Mouse (Mus musculus): ENCODE measurements around the gene Pigq. TPM values are rescaled to one million over a fixed set of nuclear protein-coding genes. Genes with fewer than 3 reads are reported as not detected.

The Pigq gene
- 52.1 and 56.4 TPM in 2 replicates for polyA plus RNA-seq (2015; fragmentation: Nextera tagmentation; extraction: Ambion mirVana)

GRCm38 (mm10) chr17:25944366-25945163 is at the start of gene Pigq, which contains the start of gene Nhlrc4:
Gene Pigq (minus strand): TSS chr17:25944936.
Gene Nhlrc4 (minus strand): TSS chr17:25944961.
- H3K4me3 ChIP-seq (replicated peaks), result no peak within 1 kb of the TSS
- H3K27me3 ChIP-seq (replicated peaks), result no peaks in the 10 kb centered on the region
- no peak within 1 kb of the TSS for H3K27ac ChIP-seq
- no peaks in the 10 kb centered on the region for H3K36me3 ChIP-seq
- WGBS, result 53% methylated on average over 6 of the region's 6 CpGs
- H3K4me1 ChIP-seq (replicated peaks), result peaks cover 14% of the 10 kb centered on the region
- no peak within 1 kb of the TSS for H3K4me2 ChIP-seq (replicated peaks)
- no peak for ATAC-seq
- no peaks in the 10 kb centered on the region for H3K9me3 ChIP-seq
- no peak within 1 kb of the TSS for H3K9ac ChIP-seq

DNA sequence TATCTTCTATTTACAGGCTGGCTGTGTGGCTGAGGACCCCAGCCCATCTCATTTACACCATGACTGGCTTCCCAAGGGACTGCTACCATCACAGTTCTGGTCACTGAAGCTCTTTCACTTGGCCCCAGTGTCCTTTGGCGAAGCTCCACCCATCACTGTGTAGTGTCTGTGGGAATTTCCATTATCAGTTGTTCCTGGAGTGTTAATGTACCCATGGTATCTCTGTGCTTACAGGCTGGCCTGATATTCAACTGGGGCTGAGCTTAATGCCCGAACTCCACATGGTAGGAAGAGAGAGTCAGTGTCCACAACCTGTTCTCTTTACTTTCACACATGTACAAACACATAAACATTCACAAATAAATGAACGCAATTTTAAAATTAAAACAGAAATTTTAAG is 48.8 kb upstream of the Pigq start:
- Histone ChIP-seq H3K4me2 (replicated peaks) (no peak overlapping the region), H3K4me1 (replicated peaks) (no peaks in the 10 kb centered on the region), H3K27me3 (replicated peaks) (no peaks in the 10 kb centered on the region), H3K36me3 (peaks cover 9% of the 10 kb centered on the region; the same call in 1 of the 2 replicates), H3K9ac (no peak overlapping the region), H3K4me3 (replicated peaks) (no peak overlapping the region), H3K27ac (no peak overlapping the region), H3K9me3 (no peaks in the 10 kb centered on the region)
- ATAC-seq, result no peak
- WGBS, result 91% methylated on average over 3 of the region's 3 CpGs

- 95% methylated on average over 4 of the region's 4 CpGs for whole genome bisulfite sequencing
- Histone ChIP-seq H3K9me3 (no peaks in the 10 kb centered on the region), H3K9ac (no peak overlapping the region), H3K36me3 (peaks cover 8% of the 10 kb centered on the region; the same call in 1 of the 2 replicates), H3K4me3 (replicated peaks) (no peak overlapping the region), H3K4me2 (replicated peaks) (no peak overlapping the region), H3K27ac (no peak overlapping the region), H3K27me3 (replicated peaks) (no peaks in the 10 kb centered on the region), H3K4me1 (replicated peaks) (no peaks in the 10 kb centered on the region)
- no peak for ATAC-seq
Observed at GRCm38 (mm10) chr17:25992274-25992673, 47.5 kb upstream of the Pigq start.

DNA sequence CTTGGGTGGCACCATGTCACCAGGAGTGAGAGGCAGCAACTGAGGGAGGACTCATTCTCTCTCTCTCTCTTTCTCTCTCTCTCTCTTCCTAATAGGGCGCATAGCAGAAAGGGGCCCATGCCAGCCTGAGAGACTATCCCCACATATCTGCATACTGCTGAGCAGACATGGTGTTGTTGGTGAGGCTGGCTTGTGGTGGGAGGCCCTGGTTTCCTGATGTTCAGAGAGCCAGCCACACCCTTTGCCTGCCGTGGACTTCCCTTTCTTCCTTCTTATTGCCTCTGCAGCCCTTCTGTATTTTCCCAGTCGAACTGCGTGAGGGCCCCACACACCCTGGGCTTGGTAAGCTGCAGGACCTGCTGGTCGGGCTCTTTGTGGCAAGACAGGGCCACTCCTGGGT is 45.6 kb upstream of the Pigq start:
- H3K36me3 ChIP-seq, result peaks cover 8% of the 10 kb centered on the region; the same call in 1 of the 2 replicates
- WGBS, result 78% methylated on average over 5 of the region's 5 CpGs

DNA sequence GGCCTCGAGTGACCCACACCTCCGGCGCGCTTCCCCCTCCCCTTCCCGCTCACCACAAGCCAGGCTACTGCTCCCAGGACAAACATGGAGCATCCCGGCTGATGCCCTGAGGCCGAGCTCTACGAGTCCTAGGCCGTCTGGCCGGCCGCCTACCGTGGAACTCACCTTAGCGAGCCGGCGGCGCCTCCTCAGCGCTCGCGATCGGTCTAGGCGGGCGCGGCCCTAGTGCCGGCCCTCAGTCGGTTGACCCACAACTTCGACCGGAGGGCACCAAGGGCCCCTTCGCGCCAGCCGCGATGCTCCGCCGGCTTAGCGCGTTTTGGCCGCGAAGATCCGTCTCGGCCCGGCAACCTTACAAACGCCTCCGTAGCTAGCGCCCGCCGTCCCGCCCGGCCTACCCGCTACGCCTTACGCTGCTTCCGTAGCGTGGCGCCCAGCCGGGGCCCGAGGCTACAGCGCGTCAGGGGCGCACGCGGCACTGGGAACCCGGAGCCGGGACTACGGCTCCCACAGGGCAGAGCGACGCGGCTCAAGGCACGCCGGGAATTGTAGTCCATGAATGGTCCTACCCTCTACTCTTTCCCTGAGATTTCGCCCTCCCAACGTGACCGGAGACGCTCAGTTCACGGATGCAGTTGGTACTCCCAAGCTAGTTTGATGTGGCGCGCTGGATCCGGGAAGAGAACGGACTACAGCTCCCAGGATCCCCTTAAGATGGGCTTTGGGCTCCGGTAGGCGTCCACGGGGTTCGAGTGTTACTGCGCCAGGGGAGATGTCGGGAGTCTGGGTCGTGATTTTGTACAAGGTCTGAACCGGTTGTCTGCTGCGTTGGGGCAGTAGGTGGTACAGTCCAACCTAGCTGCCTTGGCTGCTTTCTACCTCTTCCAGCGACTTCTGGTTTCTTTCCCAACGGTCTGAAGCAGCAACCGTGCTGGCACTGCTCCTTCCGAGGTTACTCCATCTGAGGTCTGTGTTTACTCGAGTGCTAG is 40.9 kb upstream of the Pigq start, which contains the start of gene Capn15:
Gene Capn15, minus strand, starts transcription at position 491 of the 989 bp plus-strand sequence.
- WGBS, result under 1% methylated on average over 89 of the region's 91 CpGs
- H3K27me3 ChIP-seq (replicated peaks), result no peaks in the 10 kb centered on the region
- H3K36me3 ChIP-seq, result peaks cover 1% of the 10 kb centered on the region; the same call in 1 of the 2 replicates
- H3K27ac ChIP-seq, result peak within 1 kb of the TSS; percentile 83
- no peaks in the 10 kb centered on the region for H3K9me3 ChIP-seq
- H3K4me2 ChIP-seq (replicated peaks), result peak within 1 kb of the TSS; percentile 73
- H3K9ac ChIP-seq, result peak within 1 kb of the TSS; percentile 89
- peak within 1 kb of the TSS; percentile 75 for H3K4me3 ChIP-seq (replicated peaks)
- peaks cover 24% of the 10 kb centered on the region; the same call in 1 of the 2 replicates for H3K4me1 ChIP-seq (replicated peaks)
- peak; percentile 99 for ATAC-seq

More for the DNA sequence above, 45.6 kb upstream of the Pigq start:
- no peak overlapping the region for H3K27ac ChIP-seq
- no peaks in the 10 kb centered on the region for H3K4me1 ChIP-seq (replicated peaks)
- H3K9me3 ChIP-seq, result no peaks in the 10 kb centered on the region
- H3K4me3 ChIP-seq (replicated peaks), result no peak overlapping the region
- no peaks in the 10 kb centered on the region for H3K27me3 ChIP-seq (replicated peaks)
- no peak overlapping the region for H3K4me2 ChIP-seq (replicated peaks)
- H3K9ac ChIP-seq, result no peak overlapping the region
- no peak for ATAC-seq

- H3K4me1 ChIP-seq (replicated peaks), result peaks cover 24% of the 10 kb centered on the region; the same call in 1 of the 2 replicates
- no peaks in the 10 kb centered on the region for H3K9me3 ChIP-seq
- H3K4me2 ChIP-seq (replicated peaks), result peak overlapping the region; percentile 73
- peak overlapping the region; percentile 89 for H3K9ac ChIP-seq
- no peak for ATAC-seq
- H3K27me3 ChIP-seq (replicated peaks), result no peaks in the 10 kb centered on the region
- peak overlapping the region; percentile 75 for H3K4me3 ChIP-seq (replicated peaks)
- peak overlapping the region; percentile 83 for H3K27ac ChIP-seq
- H3K36me3 ChIP-seq, result no peaks in the 10 kb centered on the region; the same call in 1 of the 2 replicates
- WGBS, result 12% methylated on average over 17 of the region's 17 CpGs
Observed at GRCm38 (mm10) chr17:25984556-25985305, 40.0 kb upstream of the Pigq start.

DNA sequence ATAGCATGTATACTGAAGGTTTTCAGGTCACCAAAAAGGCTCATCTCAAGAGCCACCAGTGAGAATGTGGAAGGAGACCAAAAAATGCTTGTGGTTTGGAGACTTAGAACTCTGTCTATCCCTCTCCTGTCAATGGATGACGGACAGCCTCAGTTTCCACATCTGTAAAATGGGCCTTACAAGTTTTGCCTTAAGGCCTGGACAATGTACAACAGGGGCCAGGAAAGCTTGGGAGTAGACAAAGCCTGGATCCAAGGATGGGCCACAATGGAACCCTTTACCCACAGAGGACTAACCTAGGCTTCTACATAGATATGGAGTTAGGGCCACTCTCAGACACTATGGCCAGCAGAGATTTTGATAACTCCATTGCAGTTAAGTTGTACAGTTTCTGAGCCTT is 39.3 kb upstream of the Pigq start:
- Histone ChIP-seq H3K27me3 (replicated peaks) (no peaks in the 10 kb centered on the region), H3K4me3 (replicated peaks) (peak overlapping the region; percentile 75; the same call in 1 of the 2 replicates), H3K4me2 (replicated peaks) (peak overlapping the region; percentile 73), H3K9me3 (no peaks in the 10 kb centered on the region), H3K36me3 (no peaks in the 10 kb centered on the region), H3K4me1 (replicated peaks) (peaks cover 26% of the 10 kb centered on the region; the same call in 1 of the 2 replicates), H3K27ac (no peak overlapping the region), H3K9ac (peak overlapping the region; percentile 5; the same call in 1 of the 2 replicates)
- ATAC-seq, result no peak
- WGBS, result 100% methylated on average over 1 of the region's 1 CpGs

- ATAC-seq, result no peak
- Histone ChIP-seq H3K36me3 (no peaks in the 10 kb centered on the region), H3K9ac (no peak overlapping the region), H3K4me3 (replicated peaks) (no peak overlapping the region), H3K27ac (no peak overlapping the region), H3K4me1 (replicated peaks) (peaks cover 27% of the 10 kb centered on the region; the same call in 1 of the 2 replicates), H3K9me3 (no peaks in the 10 kb centered on the region), H3K27me3 (replicated peaks) (no peaks in the 10 kb centered on the region), H3K4me2 (replicated peaks) (no peak overlapping the region)
- WGBS, result 87% methylated on average over 3 of the region's 3 CpGs
Observed at GRCm38 (mm10) chr17:25982913-25983312, 38.2 kb upstream of the Pigq start.

DNA sequence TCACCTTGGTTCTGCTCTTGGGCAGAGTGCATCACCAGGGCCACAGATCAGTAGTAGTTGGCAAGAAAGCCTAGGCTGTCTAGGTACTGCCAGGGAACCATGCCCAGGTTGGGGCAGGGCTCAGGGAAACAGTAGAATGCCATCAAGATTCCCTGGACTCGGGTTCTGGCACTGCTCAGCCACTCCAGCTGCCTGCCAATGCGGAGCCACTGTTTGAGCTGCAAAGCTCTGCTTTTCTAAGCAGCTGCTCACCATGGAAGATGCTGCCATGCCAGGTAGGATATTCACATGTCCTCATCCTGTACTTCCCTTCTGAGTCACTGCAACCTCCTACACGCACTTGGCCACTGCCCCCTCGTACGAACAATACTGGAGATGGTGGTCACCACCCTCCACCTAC is 36.1 kb upstream of the Pigq start:
- no peak overlapping the region for H3K9ac ChIP-seq

DNA sequence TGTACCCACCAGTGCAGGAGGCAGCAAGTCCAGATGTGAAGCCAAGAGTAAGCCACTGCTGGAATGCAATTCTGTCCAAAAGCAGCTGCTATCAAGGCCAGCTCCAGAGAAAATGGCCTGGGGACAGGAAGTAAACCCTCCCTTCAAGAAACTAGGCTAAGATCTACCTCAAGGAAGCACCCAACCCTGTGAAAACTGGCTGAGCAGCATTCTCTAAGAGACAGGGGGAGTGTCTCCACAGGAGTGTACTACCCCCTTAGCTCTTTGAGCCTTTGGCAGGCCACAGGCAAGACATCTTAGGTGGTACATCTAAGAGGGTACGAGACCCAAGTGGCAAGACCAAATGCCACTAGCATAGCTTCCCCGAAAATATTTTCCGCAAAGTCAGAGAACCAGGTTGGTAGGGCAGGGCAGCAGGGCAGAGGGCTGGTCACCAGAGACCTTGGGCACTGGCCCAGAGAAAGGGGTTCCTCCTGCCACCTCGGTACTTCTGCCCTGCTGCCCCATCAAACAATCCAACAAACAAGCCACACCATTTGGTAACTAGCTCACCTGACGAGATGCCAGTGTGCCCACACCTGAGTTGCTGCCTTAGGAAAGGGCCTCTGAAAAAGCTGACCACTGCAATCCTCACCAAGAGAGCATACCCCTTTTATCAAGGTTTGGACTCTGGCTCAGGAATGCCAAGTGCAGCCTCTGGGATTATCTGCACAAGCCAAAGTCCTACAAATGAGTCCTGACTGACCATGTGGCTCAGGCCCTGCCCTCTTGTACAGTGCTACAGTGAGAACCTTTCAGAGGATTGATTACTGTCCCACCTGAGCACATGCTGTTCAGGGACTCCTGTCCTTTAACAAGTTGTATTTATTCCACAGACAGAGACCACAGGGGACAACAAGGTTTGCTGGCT is 35.3 kb upstream of the Pigq start:
- WGBS, result 85% methylated on average over 5 of the region's 5 CpGs
- peak; percentile 74 for ATAC-seq
- 0 out of 2 replicates have a peak overlapping the region, but pooled peaks have one; percentile 1 for H3K4me2 ChIP-seq (replicated peaks)

More for the DNA sequence above, 36.1 kb upstream of the Pigq start:
- Histone ChIP-seq H3K27ac (peak overlapping the region; percentile 57; the same call in 1 of the 2 replicates), H3K4me2 (replicated peaks) (no peak overlapping the region), H3K9me3 (no peaks in the 10 kb centered on the region), H3K27me3 (replicated peaks) (no peaks in the 10 kb centered on the region), H3K4me3 (replicated peaks) (no peak overlapping the region), H3K4me1 (replicated peaks) (peaks cover 27% of the 10 kb centered on the region; the same call in 1 of the 2 replicates), H3K36me3 (no peaks in the 10 kb centered on the region)
- ATAC-seq, result no peak
- 78% methylated on average over 5 of the region's 5 CpGs for WGBS

More for the DNA sequence above, 35.3 kb upstream of the Pigq start:
- no peak overlapping the region for H3K4me3 ChIP-seq (replicated peaks)
- H3K27ac ChIP-seq, result peak overlapping the region; percentile 57; the same call in 1 of the 2 replicates
- no peak overlapping the region for H3K9ac ChIP-seq
- H3K4me1 ChIP-seq (replicated peaks), result peaks cover 27% of the 10 kb centered on the region; the same call in 1 of the 2 replicates
- H3K36me3 ChIP-seq, result no peaks in the 10 kb centered on the region
- no peaks in the 10 kb centered on the region for H3K27me3 ChIP-seq (replicated peaks)
- H3K9me3 ChIP-seq, result no peaks in the 10 kb centered on the region

Data from intestine, embryonic 15.5 days (tissue).